Mouse (Mus musculus) mouse trophoblast stem cell (cell line): ENCODE results near the gene F13b.

Source experiments
- in situ Hi-C, 2 experiments: fragments of 300-500 bp; cut with MseI, MboI; formaldehyde crosslinking; loops; 2 replicates in 1 of 2; 3 replicates in 1 of 2; pipeline ENCODE4 v1.15.1; 2025

Gene F13b

DNA sequence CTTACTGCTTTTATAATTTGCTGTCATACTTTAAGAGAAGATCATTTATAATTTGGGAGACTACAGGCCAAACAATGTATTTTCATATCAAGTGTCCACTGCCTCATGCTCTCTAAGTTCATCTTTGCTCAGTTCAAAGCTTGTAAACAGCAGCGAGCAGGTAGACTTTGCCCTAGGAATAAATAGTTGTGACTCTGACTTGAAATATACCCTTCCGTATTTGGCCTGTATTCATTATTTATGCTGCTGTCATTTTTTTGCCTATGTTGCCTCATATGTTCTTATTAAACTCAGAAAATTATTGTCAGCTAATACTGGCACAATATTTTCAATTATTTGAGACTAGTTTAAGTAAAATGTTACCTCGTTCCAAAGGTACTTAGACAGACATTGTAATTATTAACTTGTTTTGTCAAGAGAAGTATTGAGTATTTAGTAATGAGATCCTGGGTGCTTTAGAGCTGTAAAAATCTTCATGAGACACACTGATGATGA, at the start of gene F13b:
F13b (plus strand) TSS at position 445 of the 495 bp plus-strand sequence.
- in situ Hi-C loops: no loop called here

DNA sequence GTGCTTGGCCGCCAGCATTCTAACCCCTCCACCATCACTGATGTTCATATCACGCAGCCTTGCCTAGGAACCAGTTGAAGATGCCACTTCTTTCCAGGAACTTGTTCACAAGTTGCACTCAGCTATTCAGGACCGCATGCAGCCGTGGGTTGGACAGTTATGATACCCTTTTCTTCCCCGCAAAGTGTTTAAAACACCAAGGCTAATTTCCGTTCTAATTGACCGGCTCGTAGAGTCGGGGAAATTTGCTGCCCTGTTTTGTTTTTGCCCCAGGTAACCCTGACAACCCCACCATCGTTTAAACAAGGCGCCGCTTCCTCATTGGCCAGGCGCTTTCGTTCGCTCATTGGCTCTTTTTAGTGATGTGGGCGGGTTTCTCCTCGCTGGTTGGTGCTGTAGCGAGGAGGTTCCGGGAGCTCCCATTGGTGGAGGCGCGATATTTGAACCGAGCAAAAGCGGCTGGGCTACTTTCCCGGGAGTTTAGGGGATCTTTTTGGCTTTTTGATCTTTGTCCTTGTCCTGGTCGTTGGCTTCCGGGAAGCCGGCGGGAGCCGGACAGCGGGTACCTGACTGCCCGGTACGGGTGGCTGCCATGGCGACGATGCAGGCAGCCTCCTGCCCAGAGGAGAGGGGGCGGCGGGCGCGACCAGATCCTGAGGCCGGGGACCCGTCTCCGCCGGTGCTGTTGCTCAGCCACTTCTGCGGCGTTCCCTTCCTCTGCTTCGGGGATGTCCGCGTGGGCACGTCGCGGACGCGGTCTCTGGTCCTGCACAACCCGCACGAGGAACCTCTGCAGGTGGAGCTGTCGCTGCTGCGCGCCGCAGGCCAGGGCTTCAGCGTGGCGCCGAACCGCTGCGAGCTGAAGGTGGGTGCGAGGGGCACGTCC, 46.9 kb upstream of the F13b start, which contains the start of gene Aspm:
Aspm (plus strand) TSS at position 433 of the 886 bp plus-strand sequence.
- in situ Hi-C loops: no loop called here

DNA sequence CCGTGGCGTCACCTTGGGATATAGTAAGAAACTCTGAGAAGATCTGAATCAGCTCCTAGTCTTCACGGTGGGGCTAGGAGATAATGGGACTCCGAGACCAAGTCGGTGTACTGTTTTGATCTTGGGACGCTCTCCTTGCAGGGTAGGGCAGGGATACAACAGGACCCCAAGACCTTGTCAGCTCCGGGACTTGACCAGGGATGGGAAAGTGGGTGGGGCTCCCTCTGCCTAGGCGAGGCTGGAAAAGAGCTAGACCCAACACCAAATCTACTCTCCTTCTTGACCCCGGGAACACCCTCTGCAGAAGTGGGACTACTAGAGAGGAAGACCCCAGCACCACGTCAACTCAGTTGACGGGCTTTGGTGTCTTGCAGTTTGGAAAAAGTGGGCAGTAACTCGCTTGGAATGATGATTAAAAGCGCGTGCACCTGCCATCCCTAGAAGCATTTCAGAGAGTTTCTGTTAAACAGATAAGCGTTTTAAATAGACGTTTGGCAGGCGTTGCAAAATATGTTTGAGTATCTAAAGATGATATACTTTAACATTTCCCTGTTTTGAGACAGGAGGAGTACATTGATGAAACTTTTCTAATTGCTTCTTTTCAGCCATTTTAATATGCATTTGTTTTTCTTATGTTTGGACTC, 46.2 kb upstream of the F13b start:
- in situ Hi-C loops: no loop called here

DNA sequence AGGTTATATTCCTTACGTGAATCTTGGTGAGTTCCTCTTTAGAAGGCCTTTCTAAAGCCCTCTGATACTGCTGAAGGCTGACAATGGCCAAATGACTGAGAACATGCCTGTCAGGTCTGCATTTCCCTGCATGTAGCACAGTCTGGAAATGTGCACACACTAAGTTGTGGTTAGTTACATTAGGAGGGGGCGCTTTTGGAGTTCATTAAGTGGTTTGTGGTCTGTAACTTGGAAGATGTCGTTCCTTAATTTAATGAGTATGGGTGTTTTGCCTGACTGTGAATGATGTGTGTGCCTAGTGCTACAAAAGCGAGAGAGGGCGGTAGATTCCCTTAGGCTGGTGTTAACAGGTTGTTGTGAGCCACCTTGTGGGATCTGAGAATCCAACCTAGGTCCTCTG, 40.7 kb upstream of the F13b start:
- in situ Hi-C loops: no loop called here

DNA sequence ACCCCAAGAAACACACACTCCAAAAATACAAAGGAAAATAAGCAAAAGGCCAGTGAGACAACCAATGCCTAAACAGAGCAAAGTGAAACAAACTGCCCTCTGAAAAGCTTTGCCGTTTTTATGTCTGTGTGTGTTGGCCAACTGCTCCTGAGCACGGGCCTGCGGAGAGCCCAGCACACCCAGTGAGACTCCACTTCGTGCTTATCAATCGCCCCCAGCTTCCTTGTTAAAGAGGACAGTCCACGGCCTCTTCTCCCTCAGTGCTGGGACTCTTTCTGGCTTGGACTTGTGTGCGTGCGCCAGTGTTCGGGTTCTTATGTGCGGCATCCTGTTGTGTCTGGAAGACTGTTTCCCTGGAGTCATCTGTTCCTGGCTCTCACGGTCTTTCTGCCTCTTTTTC, 35.6 kb upstream of the F13b start:
- in situ Hi-C loops: no loop called here

DNA sequence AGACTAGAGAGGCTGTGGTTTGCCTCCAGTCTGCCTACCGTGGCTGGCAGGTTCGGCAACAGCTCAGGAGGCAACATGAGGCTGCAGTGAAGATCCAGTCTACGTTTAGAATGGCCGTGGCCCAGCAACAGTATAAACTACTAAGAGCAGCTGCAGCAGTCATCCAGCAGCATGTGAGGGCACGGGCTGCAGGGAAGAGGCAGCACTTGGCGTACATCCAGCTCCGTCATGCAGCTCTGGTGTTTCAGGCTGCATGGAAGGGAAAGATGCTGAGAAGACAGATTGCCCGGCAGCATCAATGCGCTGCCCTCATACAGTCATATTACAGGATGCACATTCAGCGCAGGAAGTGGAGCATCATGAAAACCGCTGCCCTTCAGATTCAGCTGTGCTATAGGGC, 22.6 kb upstream of the F13b start:
- in situ Hi-C loops: no loop called here

DNA sequence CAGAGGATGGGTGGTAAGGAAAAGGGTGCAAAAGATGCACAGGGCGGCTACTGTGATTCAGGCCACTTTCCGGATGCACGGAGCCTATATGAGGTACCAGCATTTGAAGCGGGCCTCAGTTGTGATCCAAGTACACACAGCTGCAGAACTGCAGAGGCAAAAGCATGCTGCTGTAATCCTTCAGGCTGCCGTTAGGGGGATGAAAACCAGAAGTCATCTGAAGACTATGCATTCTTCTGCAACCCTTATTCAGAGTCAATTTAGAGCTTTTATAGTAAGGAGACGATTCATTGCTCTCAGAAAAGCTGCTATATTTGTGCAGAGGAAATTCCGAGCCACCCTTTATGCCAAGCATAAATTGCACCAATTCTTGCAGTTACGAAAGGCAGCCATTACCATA, 21.3 kb upstream of the F13b start:
- in situ Hi-C loops: no loop called here

DNA sequence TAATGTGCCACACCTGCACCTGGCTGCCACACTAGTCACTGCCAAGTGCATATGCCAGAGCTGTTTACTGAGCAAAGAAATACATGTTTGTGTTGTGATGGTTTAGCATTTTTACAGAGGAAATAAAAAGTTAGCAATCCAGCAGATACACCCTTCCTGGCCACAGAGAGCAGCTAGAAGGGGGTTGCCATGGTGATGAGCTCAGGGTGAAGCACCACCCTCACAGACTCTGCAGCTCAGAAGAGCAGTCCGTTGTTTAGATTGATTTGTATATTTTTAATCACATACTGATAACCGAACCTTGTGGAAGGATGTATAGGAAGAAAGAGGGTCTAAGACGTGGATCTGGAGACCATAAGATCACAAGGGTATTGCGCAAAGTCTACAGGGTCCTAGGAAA, 20.4 kb upstream of the F13b start:
- in situ Hi-C loops: no loop called here

DNA sequence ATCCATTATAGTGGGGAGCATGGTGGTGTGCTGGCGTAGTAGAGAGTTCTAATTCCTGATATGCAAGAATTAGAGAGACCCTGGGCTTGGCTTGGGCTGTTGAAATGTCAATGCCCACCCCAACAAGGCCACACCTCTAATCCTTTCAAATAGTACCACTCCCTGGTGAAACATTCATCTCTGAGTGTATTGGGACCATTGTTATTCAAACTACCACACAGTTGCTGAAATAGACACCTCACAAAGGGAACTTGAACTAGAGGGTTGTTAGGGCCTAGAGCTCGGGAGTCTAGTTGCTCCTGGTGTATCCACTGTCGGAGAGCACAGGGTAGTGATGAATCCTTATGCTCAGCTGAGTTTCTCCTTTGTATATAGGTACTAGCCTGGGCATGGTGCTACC, 6.9 kb upstream of the F13b start:
- in situ Hi-C loops: no loop called here

DNA sequence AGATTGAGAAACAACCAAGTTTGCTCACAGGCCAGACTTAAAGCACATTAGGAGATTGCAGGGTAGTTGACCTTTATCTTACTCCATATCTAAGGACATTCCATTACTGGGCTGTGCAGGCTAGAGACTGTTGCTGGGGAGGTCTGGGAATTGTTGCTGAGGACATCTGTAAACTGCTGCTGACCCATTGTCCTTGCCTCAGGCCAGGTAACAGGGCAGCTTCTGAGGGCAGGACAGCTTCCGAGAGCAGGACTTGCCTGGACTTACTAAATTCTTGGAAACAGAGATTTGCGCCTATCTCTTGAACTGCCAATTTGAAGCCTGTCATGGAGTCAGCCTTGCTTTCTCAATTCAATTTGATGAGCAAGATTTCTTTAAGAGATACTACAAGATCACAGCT, 6.1 kb upstream of the F13b start:
- in situ Hi-C loops: no loop called here

DNA sequence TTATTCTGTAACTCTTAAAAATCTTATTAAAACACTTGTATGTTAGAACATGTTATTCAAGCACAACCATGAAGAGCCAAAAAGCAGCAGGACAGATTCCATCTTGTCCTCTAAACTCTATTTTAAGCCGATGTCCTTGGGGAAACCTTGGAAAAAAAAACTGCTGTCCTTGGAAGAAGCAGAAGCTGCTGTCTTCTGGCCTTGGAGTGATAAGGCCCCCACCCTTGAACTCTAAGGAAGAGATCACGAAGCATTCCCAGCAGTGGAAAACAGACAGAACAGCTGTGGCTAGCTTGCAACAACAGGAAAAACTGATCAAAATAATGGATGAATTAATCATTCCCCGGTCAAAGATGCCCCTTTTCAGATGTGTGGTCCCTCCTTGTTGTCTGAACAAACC, 5.3 kb upstream of the F13b start:
- in situ Hi-C loops: no loop called here

DNA sequence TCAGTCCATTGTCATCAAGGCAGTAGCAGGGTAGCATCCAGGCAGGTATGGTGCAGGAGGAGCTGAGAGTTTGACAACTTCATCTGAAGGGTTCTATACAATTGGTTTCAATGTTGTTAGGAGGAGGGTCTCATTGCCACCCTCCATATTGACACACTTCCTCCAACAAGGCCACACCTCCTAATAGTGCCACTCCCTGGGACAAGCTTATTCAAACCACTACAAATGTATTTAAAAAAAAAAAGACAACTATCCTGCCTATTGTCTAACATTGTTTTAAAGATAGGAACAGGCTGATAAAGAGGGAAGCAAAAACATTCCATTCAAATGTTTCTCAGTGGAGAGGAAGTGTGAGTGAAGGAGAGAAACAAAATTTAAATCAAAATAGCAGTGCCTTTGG, 1.8 kb upstream of the F13b start:
- in situ Hi-C loops: no loop called here

DNA sequence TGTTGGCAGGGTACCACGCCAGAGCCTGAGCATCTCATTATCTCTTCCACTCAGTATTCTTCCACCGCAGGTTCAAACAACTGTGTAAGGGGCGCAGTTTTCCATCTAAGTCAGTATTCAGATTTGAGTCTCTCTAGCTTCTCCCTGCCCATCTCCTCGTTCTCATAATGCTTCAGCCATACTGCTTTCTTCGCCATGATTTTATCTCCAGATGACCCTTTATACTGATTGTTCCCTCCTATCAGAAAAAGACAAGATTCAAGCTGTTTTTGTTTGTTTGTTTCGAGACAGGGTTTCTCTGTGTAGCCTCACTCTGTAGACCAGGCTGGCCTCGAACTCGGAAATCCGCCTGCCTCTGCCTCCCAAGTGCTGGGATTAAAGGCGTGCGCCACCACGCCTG, 13.1 kb downstream of the F13b start:
- in situ Hi-C loops: no loop called here

DNA sequence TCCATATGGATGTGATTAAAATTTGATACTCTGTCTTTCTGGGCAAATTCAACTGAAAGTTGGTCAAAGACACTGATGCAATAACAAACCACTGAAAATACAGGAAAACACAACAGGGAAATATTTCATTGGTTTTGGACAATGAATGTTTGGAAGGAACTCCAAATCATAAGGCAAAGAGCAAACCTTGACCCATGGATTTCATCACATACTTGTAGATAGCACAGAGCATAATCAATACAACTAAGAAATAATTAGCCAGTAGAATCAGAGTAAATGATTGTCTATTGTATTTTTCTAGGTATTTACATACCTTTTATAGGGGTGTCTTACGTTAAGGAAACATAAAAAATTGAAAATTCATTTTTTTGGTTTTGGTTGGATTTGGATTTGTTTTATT, 47.0 kb downstream of the F13b start:
- in situ Hi-C loops: no loop called here

DNA sequence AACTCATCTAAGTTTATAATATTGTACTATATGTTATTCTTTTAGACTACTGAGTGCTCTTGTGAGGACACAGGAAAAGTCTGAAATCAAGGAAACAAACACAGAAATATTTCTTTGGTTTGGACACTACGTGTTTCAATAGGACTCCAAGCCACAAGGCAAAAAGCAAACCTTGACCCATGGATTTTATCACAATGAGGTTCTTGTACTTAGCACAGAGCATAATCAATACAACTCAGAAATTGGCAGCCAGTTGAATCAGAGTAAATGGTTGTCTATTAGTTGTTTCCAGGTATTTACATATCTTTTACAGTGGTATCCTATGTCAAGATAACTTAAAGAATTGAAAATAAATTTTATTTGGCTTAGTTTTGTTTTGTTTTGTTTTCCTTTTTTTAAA, 49.8 kb downstream of the F13b start:
- in situ Hi-C loops: no loop called here

DNA sequence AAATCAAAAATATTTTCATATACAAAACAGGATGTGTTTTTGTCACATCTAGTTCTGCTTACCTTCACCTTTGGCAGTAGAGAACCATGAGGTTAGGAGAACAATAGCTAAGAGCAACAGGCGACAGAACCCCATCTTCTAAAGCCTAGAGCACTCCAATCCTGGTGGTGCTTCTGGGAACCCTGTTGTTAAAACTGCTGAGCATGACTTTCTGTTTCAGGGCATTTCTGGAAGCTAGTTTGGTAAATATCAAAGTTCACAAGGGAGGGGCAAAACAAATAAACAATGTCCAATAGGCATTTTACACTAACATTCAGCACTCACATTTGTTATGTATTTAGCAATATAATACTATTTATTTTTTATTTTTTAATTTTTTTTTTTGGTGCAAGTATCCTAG, 58.5 kb downstream of the F13b start, which contains the start of gene Cfhr1:
Cfhr1 (minus strand) TSS at position 249 of the 400 bp plus-strand sequence.
- in situ Hi-C loops: no loop called here
